Mouse (Mus musculus) ovary, postnatal 14 days (tissue): Measurements from ENCODE around the gene Kctd13.

ENCODE experiments used
- DNase-seq: peaks from one replicate; pipeline ENCODE4 v3.0.0; 2022; ENCODE audit warnings: low spot score

Kctd13 gene

DNA sequence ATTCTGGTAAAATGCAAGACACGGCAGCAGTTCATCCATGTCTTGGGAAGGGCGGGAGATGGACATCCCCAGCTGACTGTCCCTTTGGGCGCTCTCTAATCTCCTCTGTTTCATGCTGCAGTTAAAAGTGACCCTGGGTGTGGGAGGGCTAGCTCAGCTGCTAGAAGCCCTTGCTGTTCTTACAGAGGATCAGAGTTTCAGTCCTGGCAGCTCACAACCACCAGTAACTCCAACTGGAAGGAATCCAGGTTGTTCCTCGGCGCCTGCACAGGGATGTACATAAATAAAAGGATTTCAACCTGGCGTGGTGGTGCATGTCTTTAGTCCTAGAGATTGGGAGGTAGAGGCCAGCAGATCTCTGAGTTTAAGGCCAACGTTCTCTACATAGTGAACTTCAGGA, 54.4 kb downstream of the Kctd13 start:
- DNase-seq = no peak

DNA sequence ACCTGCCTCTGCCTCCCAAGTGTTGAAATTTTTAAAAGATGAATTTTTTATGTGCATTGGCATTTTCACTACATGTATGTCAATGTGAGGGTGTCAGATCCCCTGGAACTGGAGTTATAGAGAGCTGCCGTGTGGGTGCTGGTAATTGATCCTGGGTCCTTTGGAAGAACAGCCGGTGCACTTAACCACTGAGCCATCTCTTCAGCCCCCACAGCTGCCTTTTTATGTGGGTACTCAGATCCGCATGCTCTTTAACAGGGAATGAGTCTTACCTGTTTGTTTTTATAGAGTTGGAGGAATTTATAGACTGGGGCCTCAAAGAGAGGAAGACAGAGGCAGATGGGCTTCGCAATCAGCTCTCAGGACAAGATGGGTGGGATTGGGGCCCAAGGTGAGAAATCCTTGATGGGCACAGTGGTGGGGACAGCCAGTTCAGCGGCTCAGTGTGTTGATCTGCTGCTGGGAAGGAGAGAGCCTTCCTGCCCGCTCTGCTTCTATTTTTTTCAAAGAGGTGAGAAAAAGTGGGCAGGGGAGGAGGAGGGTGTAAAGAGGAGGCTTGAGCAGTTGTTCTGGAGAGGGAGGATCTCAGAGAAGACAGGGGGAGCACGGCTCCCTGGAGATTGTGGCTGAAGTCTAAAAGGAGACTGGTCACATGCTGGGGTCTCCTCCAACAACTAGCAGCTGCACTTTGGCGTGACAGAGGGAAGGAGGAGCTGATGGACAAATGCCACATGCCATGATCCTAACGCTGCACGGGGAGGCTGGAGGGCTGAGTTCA, 56.2 kb downstream of the Kctd13 start:
- DNase-seq = no peak

DNA sequence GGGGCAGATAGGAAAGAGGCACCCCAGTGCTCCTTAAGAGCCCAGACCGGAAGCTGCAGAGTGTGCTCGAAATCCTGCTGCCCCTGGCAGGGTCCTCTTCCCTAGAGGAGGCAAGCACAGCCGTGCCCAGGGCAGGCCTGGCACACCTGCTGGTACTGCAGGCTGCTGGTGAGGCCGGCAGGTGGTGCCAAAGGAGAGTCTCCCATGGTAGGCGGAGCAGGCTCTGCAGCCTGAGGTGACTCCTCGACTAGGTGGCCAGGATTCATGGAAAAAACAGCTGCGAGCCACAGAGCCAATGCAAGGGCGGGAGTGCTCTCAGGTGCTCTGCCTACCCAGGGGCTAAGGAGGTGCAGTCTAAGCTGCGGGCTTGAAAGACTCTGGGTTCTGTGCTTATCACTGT, 57.6 kb downstream of the Kctd13 start:
- peak; percentile 33 for DNase-seq

DNA sequence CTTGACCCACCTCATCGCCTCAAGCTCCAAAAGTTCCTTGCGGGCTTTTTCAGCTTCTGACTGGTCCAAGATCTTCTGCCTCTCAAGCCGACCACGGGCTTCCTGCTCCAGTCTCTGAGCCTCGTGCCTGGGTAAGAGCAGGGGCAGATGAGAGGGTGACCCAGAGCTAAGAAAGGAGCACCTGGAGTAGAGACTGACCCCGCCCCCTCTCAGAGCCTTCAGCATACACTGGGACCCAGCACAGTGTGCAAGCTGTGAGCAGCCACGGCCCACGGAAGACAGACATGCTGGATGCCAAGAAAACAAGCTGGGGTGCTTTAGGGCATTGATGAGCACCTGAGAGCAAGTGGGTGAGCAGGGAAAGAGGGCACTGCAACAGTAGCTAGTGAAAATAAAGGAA, 60.1 kb downstream of the Kctd13 start:
- DNase-seq = no peak
